Mouse (Mus musculus) lung, adult 2 months (tissue): ENCODE results near the gene Eppin. TPM values are rescaled to one million over a fixed set of nuclear protein-coding genes. Genes with fewer than 3 reads are reported as not detected.
"Not testable (repeated sequence)": the region's sequence is repeated elsewhere in the genome, so short reads cannot be mapped to it uniquely, and the experiment has no call there.

Experiments used
- DNase-seq: peaks from one replicate; pipeline ENCODE4 v3.0.0; 2022
- H3K4me1 ChIP-seq: fragments of 200-500 bp; 2 replicates; pipeline ENCODE4 v1.6.1; 2011; ENCODE audit warnings: low read length; ENCODE audit not compliant: control insufficient read depth, insufficient read depth
- H3K4me3 ChIP-seq: fragments of 200-500 bp; replicated peaks from 2 replicates; pipeline ENCODE3; 2011; ENCODE audit warnings: low read depth, mild to moderate bottlenecking, control low read depth, low read length; ENCODE audit errors: extremely low read depth
- CTCF ChIP-seq: fragments of 200-500 bp; IDR thresholded peaks from 2 replicates; pipeline ENCODE4 v1.5.1; 2011; ENCODE audit warnings: mild to moderate bottlenecking, low read length, control low read depth; ENCODE audit not compliant: insufficient read depth
- POLR2A ChIP-seq: fragments of 200-500 bp; IDR thresholded peaks from 2 replicates; pipeline ENCODE4 v1.6.1; 2011; ENCODE audit warnings: low read depth, mild to moderate bottlenecking, control low read depth, low read length, borderline replicate concordance; ENCODE audit errors: extremely low read depth
- WGBS: fragments of 180-500 bp; shearing (Covaris S2); methylation state at CpG from one replicate; pipeline ENCODE4 v1.1.7; 2018; 5-methylcytosine and 5-hydroxymethylcytosine counted together
- polyA plus RNA-seq: library from polyadenylated mRNA; depleted of rRNA; stranded (reverse); fragments of >200 nt; gene quantifications from 2 replicates; pipeline ENCODE4 v1.2.3, GENCODE M21; 2012

The Eppin gene
- polyA plus RNA-seq, 1 experiment = 0.27 TPM

DNA sequence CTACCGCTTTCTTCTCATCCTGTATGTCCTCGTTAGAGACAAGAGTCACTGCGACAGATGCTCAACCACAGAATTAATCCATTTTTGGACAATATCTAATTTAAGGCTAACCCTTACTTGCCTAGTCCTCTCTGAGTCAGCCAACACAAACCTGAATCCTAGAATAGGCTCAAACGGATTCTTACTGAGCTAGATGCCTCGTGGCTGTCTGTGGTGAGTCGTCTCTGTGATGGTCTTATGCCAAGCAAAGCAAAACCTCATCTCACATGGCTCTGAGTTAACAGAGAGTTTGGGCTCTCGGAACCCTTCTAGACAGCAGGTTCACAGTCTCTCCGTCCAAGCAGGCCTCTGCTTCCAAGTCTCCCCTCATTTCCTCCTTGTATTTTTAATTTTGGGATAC is 11.0 kb upstream of the Eppin start:
- no peak overlapping the region for H3K4me3 ChIP-seq
- 90% methylated on average over 8 of the region's 8 CpGs for WGBS
- DNase-seq = no peak
- TF ChIP-seq CTCF = no peak
- no peak for TF ChIP-seq POLR2A
- H3K4me1 ChIP-seq = no peaks in the 10 kb centered on the region

DNA sequence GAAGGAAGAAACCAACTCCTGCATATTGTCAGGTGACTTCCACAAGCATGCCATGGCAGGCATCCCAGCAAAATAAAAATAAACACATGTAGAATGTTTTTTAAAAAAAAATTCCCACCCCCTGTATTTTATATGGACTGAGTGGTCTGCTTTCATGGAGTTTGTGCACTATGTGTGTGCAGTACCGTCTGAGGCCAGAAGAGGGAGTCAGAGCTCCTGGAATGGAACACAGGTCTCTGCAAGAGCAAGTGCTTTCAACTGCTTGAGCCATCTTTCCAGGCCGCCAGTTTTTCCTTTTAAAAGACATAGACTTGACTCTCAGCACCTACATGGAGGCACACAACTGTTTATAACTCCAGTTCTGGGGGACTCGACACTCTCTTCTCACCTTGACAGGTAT is 10.1 kb upstream of the Eppin start:
- DNase-seq = no peak
- no peaks in the 10 kb centered on the region for H3K4me1 ChIP-seq
- TF ChIP-seq POLR2A (no peak), CTCF (no peak)
- 88% methylated on average over 3 of the region's 3 CpGs for WGBS
- no peak overlapping the region for H3K4me3 ChIP-seq

DNA sequence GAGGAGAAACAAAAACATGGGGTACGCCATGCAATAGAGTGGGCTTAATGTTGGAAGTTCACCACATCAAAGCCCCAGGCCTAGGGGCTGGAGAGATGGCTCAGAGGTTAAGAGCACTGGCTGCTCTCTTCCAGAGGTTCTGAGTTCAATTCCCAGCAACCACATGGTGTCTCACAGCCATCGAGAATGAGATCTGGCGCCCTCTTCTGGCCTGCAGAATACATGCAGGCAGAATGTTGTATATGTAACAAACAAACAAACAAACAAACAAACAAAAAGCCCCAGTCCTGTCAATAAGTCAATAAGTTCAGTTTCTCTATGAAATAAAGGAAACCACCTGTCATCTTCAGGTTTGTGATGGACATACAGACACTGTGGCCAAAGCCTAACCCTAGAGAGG is 6.8 kb upstream of the Eppin start:
- TF ChIP-seq CTCF (0 out of 2 replicates have a peak, but pooled peaks have one; percentile 8), POLR2A (no peak)
- H3K4me3 ChIP-seq = no peak overlapping the region

DNA sequence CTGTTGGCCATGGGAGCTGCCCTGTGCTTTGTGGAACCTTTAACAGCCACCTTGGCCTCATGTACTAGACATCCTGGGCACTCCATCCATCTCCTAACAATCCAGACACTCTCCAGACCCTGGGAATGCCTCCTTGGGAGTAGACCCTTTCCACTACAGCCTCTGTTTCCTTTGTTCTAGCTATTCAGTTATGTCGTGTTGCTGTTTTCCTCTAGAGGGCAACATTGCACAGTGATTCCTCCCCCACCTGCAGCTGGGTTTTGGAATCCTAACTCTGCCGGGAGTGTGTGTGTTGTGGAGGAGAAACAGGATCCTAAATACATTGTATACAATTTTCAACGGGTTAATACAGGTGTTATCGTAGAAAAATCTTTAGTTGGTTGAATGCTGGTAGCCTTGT is 1.4 kb downstream of the Eppin start:
- no peak overlapping the region for H3K4me3 ChIP-seq
- TF ChIP-seq POLR2A (no peak), CTCF (peak; percentile 58)
- 6% methylated on average over 4 of the region's 4 CpGs for WGBS
- DNase-seq = no peak
- H3K4me1 ChIP-seq = no peaks in the 10 kb centered on the region

More for the DNA sequence above, 6.8 kb upstream of the Eppin start:
- no peaks in the 10 kb centered on the region for H3K4me1 ChIP-seq
- no peak for DNase-seq
- WGBS = 72% methylated on average over 3 of the region's 3 CpGs

DNA sequence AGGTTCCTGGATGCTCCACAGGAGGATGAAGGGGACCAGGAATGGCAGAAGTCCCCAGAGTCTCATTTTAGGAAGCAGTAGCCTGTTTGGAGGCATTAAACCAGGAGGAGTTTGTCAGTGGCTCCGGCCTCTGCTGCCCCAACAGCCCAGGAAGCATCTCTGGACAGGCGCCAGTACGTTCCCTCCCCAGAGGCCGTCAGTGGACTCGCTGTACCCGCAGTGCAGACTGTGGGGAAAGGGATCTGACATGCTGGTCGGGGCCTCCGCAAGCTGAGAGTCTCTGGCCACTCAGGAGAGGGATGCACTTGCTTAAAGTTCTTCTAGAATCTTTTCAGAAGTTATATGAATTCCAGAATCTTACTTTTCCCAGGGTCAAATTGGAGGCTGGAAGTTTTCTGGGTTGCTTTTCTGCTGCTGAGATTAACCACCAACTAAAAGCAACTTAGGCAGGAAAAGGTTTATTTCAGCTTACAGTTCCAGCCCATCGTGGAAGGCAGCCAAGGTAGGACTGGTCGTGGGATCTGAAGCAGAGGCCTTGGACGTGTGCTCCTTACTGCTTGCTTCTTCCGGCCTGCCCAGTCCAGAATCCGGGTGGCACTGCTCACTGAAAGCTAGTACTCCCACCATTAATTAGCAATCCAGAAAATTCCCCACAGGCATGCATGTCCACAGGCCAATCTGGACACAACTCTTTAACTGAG is 8.2 kb downstream of the Eppin start, which contains the start of gene Wfdc6a:
Wfdc6a (minus strand) TSS at position 423 of the 701 bp plus-strand sequence.
- not testable (repeated sequence) for DNase-seq, H3K4me1 ChIP-seq, H3K4me3 ChIP-seq
- 45% methylated on average over 13 of the region's 13 CpGs for WGBS

DNA sequence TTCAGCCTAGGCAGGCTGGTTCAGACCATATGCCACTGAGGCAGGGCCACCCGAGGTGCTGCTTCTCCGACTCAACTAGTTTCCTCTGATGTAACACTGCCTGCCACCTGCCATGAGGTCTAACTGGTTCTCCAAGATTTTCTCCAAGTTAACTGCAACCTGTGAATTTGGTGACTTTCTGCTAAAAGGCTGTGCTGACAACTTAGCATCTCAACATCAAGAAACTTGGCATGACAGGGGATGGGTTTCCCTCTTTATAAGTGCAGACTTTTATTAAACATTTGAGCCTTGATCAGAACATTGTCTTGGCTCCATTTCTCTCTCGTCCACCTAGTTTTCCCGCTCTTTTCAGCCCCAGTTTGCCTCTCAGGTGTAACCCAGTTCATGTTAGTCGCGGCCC is 20.0 kb downstream of the Eppin start, which contains the start of gene Spint3:
Spint3 (minus strand) TSS at position 101 of the 400 bp plus-strand sequence.
- WGBS = 69% methylated on average over 6 of the region's 6 CpGs
- H3K4me1 ChIP-seq, DNase-seq, H3K4me3 ChIP-seq: not testable (repeated sequence)

DNA sequence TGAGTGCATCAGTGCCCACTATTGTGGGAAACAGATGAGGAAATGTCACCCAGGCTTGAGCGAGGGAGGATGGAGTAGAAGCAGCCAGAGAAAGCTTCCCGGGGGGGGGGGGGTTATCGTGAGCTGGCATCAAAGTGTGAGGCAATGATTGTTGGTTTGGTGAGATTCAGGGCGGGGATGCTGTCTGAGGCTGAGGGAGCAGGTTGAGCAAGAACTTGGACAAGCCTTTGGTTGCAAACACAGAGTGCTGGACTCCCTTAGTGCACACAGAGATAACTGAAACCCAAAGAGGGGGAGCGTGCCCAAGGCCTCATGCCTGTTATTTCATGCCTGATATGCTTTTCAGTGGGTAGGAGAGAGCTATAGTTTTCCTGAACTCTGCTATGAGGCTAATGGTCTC is 25.9 kb downstream of the Eppin start:
- DNase-seq = no peak
- 69% methylated on average over 5 of the region's 5 CpGs for WGBS
- Histone ChIP-seq H3K4me1 (no peaks in the 10 kb centered on the region), H3K4me3 (no peak overlapping the region)
- TF ChIP-seq CTCF = no peak
- TF ChIP-seq POLR2A = no peak

DNA sequence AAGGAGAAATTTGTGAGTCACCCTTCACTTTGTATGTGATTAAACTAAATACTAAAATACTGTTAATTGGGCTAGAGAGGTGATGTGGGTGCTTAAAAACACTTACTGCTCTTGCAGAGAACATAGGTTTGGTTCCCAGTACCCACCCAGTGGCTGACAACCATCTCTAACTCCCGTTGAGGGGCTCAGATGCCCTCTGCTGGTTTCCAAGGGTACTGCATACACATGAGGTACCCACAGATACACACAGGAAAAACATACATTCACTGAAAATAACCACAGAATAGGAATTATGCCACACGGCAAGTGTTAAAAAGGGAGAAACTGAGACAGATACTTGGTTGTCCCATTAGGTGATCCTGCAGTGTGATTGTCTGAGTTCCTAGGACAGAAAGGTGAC is 26.4 kb downstream of the Eppin start:
- H3K4me3 ChIP-seq = no peak overlapping the region
- whole genome bisulfite sequencing = 80% methylated on average over 2 of the region's 2 CpGs
- no peaks in the 10 kb centered on the region for H3K4me1 ChIP-seq
- 0 out of 2 replicates have a peak, but pooled peaks have one; percentile 6 for TF ChIP-seq CTCF
- no peak for TF ChIP-seq POLR2A
- DNase-seq = no peak

DNA sequence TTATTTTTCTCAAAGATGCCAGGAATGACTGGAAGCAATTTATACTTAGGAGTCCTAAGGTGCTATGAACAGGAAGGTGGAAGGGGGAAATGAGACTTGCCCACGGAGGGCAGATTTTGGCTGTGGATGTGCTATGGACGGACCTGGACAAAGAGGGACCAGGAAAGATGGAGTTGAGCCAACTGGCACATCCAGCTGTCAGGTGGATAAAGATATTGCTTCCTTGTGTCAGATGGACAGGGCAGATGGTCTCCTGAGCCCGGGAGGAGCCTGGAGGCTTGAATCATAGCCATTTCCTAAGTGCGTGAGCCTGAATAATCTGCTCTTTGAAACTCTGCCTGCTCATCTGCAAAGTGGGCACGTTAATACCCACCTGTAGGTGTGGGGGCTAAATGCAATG is 29.0 kb downstream of the Eppin start:
- no peak overlapping the region for H3K4me3 ChIP-seq
- no peak for TF ChIP-seq POLR2A
- TF ChIP-seq CTCF = no peak
- 40% methylated on average over 5 of the region's 5 CpGs for WGBS
- DNase-seq = no peak
- no peaks in the 10 kb centered on the region for H3K4me1 ChIP-seq

DNA sequence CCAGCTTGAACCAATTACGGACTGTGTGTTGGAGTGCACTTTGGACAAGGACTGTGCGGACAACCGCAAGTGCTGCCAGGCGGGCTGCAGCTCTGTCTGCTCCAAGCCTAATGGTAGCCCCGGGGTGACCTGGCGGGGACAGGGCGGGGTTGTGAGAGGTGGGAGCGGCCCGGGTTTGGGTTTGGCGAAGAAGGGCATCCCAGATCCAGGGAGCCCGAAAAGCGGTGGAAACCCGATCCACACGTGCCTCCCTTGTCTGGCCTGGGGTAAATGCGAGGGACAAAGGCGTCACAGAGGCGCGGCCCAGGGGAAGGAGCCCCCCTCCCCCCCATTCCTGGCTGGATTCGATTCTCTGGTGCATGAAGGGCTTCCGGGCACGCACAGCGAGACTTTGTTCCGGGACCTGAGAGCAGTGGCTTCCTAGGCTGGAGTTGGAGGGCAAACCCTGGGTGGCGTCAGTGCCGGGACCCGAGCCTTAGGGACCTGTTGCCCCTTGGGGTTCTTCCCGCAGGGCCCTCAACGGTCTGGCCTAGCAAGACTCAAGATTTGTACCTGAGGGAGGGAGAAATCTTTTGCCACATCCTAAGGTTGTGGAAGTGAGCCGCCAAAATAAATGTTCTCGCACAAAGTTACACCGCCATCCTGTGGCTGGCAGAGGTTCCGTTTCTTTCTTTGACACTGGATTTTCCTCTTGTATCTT is 29.9 kb downstream of the Eppin start:
- peak overlapping the region; percentile 64 for H3K4me3 ChIP-seq
- DNase-seq = peak; percentile 57
- TF ChIP-seq CTCF (0 out of 2 replicates have a peak, but pooled peaks have one; percentile 29), POLR2A (no peak)
- 3% methylated on average over 32 of the region's 32 CpGs for WGBS
- H3K4me1 ChIP-seq = no peaks in the 10 kb centered on the region; the same call in 1 of the 2 replicates
